Mouse (Mus musculus): ENCODE measurements around the gene Ttc32.
"Not testable (repeated sequence)": the region's sequence is repeated elsewhere in the genome, so short reads cannot be mapped to it uniquely, and the experiment has no call there.

Ttc32 gene

GRCm38 (mm10) chr12:9029888-9030723 lies at the start of gene Ttc32:
Gene Ttc32, plus strand, starts transcription at chr12:9029997.
- peak; percentile 96 for DNase-seq (ENCODE audit: low spot score in 2 of 2)

- no peak for DNase-seq (ENCODE audit: low spot score in 2 of 2)
Measured at GRCm38 (mm10) chr12:8993231-8993630, 36.6 kb upstream of the Ttc32 start.

GRCm38 (mm10) chr12:8998318-8998717 lies 31.5 kb upstream of the Ttc32 start:
- no peak for DNase-seq (ENCODE audit: low spot score in 2 of 2)

GRCm38 (mm10) chr12:9002038-9002648 lies 27.7 kb upstream of the Ttc32 start:
- DNase-seq (ENCODE audit: low spot score in 2 of 2), result peak; percentile 69 to 72

- no peak for DNase-seq (ENCODE audit: low spot score in 2 of 2)
Measured at GRCm38 (mm10) chr12:9007146-9007545, 22.7 kb upstream of the Ttc32 start.

GRCm38 (mm10) chr12:9007811-9008210 lies 22.0 kb upstream of the Ttc32 start:
- DNase-seq (ENCODE audit: low spot score in 2 of 2), result no peak

GRCm38 (mm10) chr12:9010311-9010710 lies 19.5 kb upstream of the Ttc32 start:
- no peak for DNase-seq (ENCODE audit: low spot score in 2 of 2)

- no peak for DNase-seq (ENCODE audit: low spot score in 2 of 2)
Measured at GRCm38 (mm10) chr12:9016376-9016775, 13.4 kb upstream of the Ttc32 start.

GRCm38 (mm10) chr12:9020431-9020830 lies 9.4 kb upstream of the Ttc32 start:
- DNase-seq (ENCODE audit: low spot score in 2 of 2), result no peak

- no peak for DNase-seq (ENCODE audit: low spot score in 2 of 2)
Measured at GRCm38 (mm10) chr12:9020986-9021385, 8.8 kb upstream of the Ttc32 start.

- no peak for DNase-seq (ENCODE audit: low spot score in 2 of 2)
Measured at GRCm38 (mm10) chr12:9023031-9023430, 6.8 kb upstream of the Ttc32 start.

GRCm38 (mm10) chr12:9024071-9024470 lies 5.7 kb upstream of the Ttc32 start:
- DNase-seq (ENCODE audit: low spot score in 2 of 2), result no peak

GRCm38 (mm10) chr12:9024736-9025135 lies 5.1 kb upstream of the Ttc32 start:
- DNase-seq (ENCODE audit: low spot score in 2 of 2), result no peak

GRCm38 (mm10) chr12:9026843-9027242 lies 3.0 kb upstream of the Ttc32 start:
- DNase-seq (ENCODE audit: low spot score in 2 of 2), result no peak

- DNase-seq (ENCODE audit: low spot score in 2 of 2), result not testable (repeated sequence)
Measured at GRCm38 (mm10) chr12:9028816-9029215, 981 bp upstream of the Ttc32 start.

- DNase-seq (ENCODE audit: low spot score in 2 of 2), result no peak
Measured at GRCm38 (mm10) chr12:9029506-9029887, 300 bp upstream of the Ttc32 start.

- no peak for DNase-seq (ENCODE audit: low spot score in 2 of 2)
Measured at GRCm38 (mm10) chr12:9031166-9031565, 1.4 kb downstream of the Ttc32 start.

- DNase-seq (ENCODE audit: low spot score in 2 of 2), result no peak
Measured at GRCm38 (mm10) chr12:9033140-9033539, 3.3 kb downstream of the Ttc32 start.

GRCm38 (mm10) chr12:9036409-9036808 lies 6.6 kb downstream of the Ttc32 start:
- DNase-seq (ENCODE audit: low spot score in 2 of 2), result no peak

GRCm38 (mm10) chr12:9040177-9040576 lies 10.4 kb downstream of the Ttc32 start:
- DNase-seq (ENCODE audit: low spot score in 2 of 2), result no peak

- no peak for DNase-seq (ENCODE audit: low spot score in 2 of 2)
Measured at GRCm38 (mm10) chr12:9040686-9041085, 10.9 kb downstream of the Ttc32 start.

- DNase-seq (ENCODE audit: low spot score in 2 of 2), result no peak
Measured at GRCm38 (mm10) chr12:9042316-9042715, 12.5 kb downstream of the Ttc32 start.

- no peak for DNase-seq (ENCODE audit: low spot score in 2 of 2)
Measured at GRCm38 (mm10) chr12:9042759-9043158, 13.0 kb downstream of the Ttc32 start.

Measured in right cerebral cortex, postnatal 10 days (tissue).